Mouse (Mus musculus) kidney, postnatal 4 days (tissue): ENCODE data around the gene Chmp6.

Source experiments
- DNase-seq, 2 experiments: peaks; one replicate each; pipeline ENCODE4 v3.0.0; 2021; ENCODE audit warnings: mixed read lengths in 2 of 2

The Chmp6 gene

GRCm38 (mm10) chr11:119909436-119909835 lies 3.8 kb upstream of the Chmp6 start:
- DNase-seq = peak; percentile 88 to 89

- no peak for DNase-seq
Observed at GRCm38 (mm10) chr11:119912845-119913244, 396 bp upstream of the Chmp6 start.

- no peak for DNase-seq
Observed at GRCm38 (mm10) chr11:119913935-119914314, 684 bp downstream of the Chmp6 start.

GRCm38 (mm10) chr11:119914381-119914780 lies 1.1 kb downstream of the Chmp6 start:
- no peak for DNase-seq

- DNase-seq = peak in 1 of 2 experiments; percentile 58
Observed at GRCm38 (mm10) chr11:119915666-119916065, 2.4 kb downstream of the Chmp6 start.

- peak; percentile 78 to 85 for DNase-seq
Observed at GRCm38 (mm10) chr11:119916102-119916790, 3.0 kb downstream of the Chmp6 start.

- peak in 1 of 2 experiments; percentile 66 for DNase-seq
Observed at GRCm38 (mm10) chr11:119916834-119917469, 3.7 kb downstream of the Chmp6 start.

- DNase-seq = no peak
Observed at GRCm38 (mm10) chr11:119918521-119918920, 5.3 kb downstream of the Chmp6 start.

GRCm38 (mm10) chr11:119919432-119919831 lies 6.2 kb downstream of the Chmp6 start:
- DNase-seq = no peak

- DNase-seq = peak; percentile 90
Observed at GRCm38 (mm10) chr11:119919897-119920296, 6.7 kb downstream of the Chmp6 start.

- no peak for DNase-seq
Observed at GRCm38 (mm10) chr11:119920668-119921067, 7.4 kb downstream of the Chmp6 start.

GRCm38 (mm10) chr11:119925176-119925575 lies 11.9 kb downstream of the Chmp6 start:
- no peak for DNase-seq

GRCm38 (mm10) chr11:119926762-119927161 lies 13.5 kb downstream of the Chmp6 start:
- no peak for DNase-seq

- DNase-seq = peak in 1 of 2 experiments; percentile 63
Observed at GRCm38 (mm10) chr11:119928023-119928681, 14.9 kb downstream of the Chmp6 start.

- no peak for DNase-seq
Observed at GRCm38 (mm10) chr11:119929603-119930265, 16.5 kb downstream of the Chmp6 start.

GRCm38 (mm10) chr11:119931809-119932208 lies 18.6 kb downstream of the Chmp6 start:
- no peak for DNase-seq

GRCm38 (mm10) chr11:119933142-119933541 lies 19.9 kb downstream of the Chmp6 start:
- peak in 1 of 2 experiments; percentile 30 for DNase-seq

GRCm38 (mm10) chr11:119933819-119934583 lies 20.8 kb downstream of the Chmp6 start:
- DNase-seq = no peak

GRCm38 (mm10) chr11:119934773-119935172 lies 21.5 kb downstream of the Chmp6 start:
- DNase-seq = no peak

- DNase-seq = peak; percentile 86 to 90
Observed at GRCm38 (mm10) chr11:119935457-119935856, 22.2 kb downstream of the Chmp6 start.

- no peak for DNase-seq
Observed at GRCm38 (mm10) chr11:119936456-119936855, 23.2 kb downstream of the Chmp6 start.

- DNase-seq = no peak
Observed at GRCm38 (mm10) chr11:119937216-119937615, 24.0 kb downstream of the Chmp6 start.
